Mouse (Mus musculus): ENCODE data around the gene Hoxb5. TPM values are rescaled to one million over a fixed set of nuclear protein-coding genes. Genes with fewer than 3 reads are reported as not detected.

Gene Hoxb5
- polyA plus RNA-seq, 1 experiment from 2014 or later, result 0.14 TPM

DNA sequence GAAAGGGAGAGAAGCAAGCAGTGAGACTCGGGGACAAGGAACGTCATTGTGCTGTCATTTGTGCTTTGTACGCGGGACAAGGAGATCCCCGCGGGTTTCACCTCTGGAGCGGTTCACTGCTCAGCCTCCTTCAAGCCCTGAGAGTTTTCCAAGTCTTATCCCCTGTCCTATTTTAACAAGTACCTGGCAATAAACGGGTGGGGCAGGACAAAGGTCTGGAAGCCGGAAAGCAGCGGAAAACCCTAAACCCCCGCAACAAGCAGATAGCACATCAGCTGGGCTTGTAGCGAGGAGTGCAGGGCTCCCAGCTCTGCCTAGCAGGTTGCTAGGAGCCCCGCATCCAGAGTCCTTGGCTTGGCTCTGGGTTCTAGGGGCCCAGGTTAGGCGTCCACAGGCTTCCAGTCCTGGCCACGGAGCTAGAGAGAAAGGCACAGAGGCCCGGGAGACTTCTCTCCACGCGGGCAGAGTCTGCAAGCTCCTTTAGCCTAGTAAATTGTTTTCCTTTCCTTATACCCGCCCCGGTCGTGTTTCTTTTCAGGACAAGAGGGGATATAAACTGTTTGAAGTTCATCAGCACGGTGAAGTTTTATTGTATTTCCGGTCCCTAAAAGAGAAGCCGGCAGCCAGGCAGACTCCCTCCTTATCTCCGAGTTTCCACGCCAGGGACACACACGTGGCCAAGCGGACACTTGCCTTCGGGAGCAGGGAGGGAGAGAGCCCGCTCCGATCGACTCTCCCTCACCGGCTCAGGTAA, 39.3 kb upstream of the Hoxb5 start:
- WGBS, result under 1% methylated on average over 33 of the region's 33 CpGs

DNA sequence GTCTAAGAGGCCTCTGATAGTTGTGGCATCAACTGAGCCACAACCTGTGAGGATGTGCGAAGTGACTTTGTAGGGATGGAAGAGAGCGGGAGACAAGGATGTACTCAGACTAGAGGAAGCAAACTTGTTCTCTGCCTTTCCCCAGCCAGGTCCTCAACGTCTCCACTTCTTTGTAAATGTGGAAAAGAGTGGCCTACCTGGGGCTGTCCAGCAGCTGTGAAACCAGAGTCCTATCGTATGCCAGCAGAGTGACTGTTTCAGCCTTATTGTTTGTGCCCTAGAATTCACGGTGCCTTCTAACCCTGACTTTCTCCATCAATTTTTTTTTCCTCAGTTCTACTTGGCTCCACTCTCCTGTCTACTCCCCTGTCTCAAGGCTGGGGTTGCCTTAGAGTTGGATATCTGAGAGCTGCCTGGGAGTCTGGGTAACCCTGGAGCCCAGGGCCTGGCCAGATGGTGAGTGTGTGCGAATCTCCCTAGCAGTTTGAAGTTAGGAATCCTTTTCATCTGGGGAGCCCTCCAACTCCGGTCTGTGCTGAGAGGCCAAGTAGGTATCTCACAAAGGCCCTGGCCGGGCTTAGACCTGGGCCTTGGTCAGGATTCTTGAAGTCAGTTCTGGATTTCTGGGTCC, 38.6 kb upstream of the Hoxb5 start:
- no peak overlapping the region for H3K9ac ChIP-seq
- H3K4me3 ChIP-seq, result no peak overlapping the region
- 5% methylated on average over 8 of the region's 8 CpGs for WGBS
- H3K36me3 ChIP-seq, result no peaks in the 10 kb centered on the region
- peaks cover 96% of the 10 kb centered on the region for H3K27me3 ChIP-seq (replicated peaks)
- H3K27ac ChIP-seq (ENCODE audit: poor library complexity, severe bottlenecking), result no peak overlapping the region
- H3K4me1 ChIP-seq (replicated peaks), result peaks cover 6% of the 10 kb centered on the region
- no peak overlapping the region for H3K4me2 ChIP-seq
- ATAC-seq (ENCODE audit: insufficient number of reproducible peaks, low FRiP score), result no peak
- no peaks in the 10 kb centered on the region for H3K9me3 ChIP-seq (replicated peaks)

More for the DNA sequence above, 39.3 kb upstream of the Hoxb5 start:
- Histone ChIP-seq H3K9me3 (replicated peaks) (no peaks in the 10 kb centered on the region), H3K27me3 (replicated peaks) (peaks cover 96% of the 10 kb centered on the region), H3K4me3 (no peak overlapping the region), H3K4me2 (no peak overlapping the region), H3K9ac (no peak overlapping the region), H3K4me1 (replicated peaks) (peaks cover 6% of the 10 kb centered on the region), H3K36me3 (no peaks in the 10 kb centered on the region), H3K27ac (ENCODE audit: poor library complexity, severe bottlenecking) (no peak overlapping the region)
- no peak for ATAC-seq (ENCODE audit: insufficient number of reproducible peaks, low FRiP score)

DNA sequence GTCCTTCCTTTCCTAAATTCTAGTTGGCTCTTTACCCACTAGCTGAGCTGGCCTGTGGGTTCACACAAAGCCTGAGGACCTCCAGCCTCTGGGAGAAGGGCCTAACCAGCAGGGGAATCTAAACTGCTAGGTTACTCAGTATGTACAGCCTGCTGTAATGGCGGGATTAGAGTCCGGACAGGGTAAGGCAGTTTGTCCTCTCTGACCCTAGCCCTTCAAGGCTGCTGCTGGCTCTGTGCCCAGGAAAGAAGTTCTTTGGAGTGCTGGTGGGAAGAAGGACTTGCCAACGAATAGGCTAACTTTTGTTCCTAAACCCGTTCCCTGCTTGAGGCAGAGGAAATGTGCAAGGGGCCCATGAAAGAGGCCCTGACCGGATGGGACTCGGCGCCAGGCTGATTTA, 37.2 kb upstream of the Hoxb5 start:
- no peak for ATAC-seq (ENCODE audit: insufficient number of reproducible peaks, low FRiP score)
- Histone ChIP-seq H3K9ac (no peak overlapping the region), H3K36me3 (no peaks in the 10 kb centered on the region), H3K27ac (ENCODE audit: poor library complexity, severe bottlenecking) (no peak overlapping the region), H3K9me3 (replicated peaks) (no peaks in the 10 kb centered on the region), H3K27me3 (replicated peaks) (peaks cover 96% of the 10 kb centered on the region), H3K4me2 (no peak overlapping the region), H3K4me1 (replicated peaks) (peaks cover 7% of the 10 kb centered on the region), H3K4me3 (no peak overlapping the region)
- 2% methylated on average over 7 of the region's 7 CpGs for WGBS

DNA sequence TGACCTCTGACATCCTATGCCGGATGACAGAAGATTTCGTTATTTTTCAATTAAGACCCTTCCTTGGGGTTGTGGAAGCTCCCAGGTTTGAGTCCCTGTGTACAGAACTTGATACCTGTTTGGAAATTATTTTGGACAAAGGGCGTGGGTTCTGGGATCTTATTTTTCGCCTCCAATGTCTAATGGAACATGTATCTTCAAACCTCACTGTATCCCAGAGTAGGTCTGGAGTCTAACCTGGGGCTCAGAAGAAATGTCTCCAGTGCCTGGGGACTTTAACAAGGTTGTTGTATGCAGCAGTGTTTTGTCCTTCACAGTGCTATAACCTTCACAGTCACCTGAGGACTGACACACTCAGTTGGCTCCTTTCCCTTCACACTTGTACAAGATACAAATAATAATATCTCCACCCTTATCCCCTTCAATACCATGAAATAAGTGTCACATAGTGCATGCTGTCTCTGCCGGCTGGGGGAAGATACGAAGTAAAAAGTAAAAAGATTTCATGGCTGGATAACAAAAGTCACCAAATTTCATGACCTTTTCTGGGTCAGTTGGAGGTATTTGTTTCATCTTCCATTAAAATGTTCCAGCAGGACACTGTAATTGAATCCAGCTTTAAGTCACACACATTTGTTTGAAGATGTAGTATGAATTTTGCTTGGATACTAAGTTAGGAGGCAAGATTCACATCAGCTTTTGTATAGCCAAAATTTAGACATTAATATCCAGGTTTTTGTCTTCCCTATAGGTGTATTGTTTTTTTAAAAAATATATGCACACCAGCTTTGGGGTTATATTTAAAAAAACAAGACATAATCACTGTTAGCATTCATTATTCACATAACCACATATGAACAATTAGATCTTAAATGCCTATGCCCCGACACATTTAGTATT, 35.9 kb upstream of the Hoxb5 start:
- no peak overlapping the region for H3K9ac ChIP-seq
- H3K27me3 ChIP-seq (replicated peaks), result peaks cover 96% of the 10 kb centered on the region
- H3K4me1 ChIP-seq (replicated peaks), result peaks cover 19% of the 10 kb centered on the region
- H3K27ac ChIP-seq (ENCODE audit: poor library complexity, severe bottlenecking), result no peak overlapping the region
- H3K9me3 ChIP-seq (replicated peaks), result no peaks in the 10 kb centered on the region
- no peak overlapping the region for H3K4me2 ChIP-seq
- WGBS, result 19% methylated on average over 7 of the region's 7 CpGs
- ATAC-seq (ENCODE audit: insufficient number of reproducible peaks, low FRiP score), result no peak
- H3K4me3 ChIP-seq, result no peak overlapping the region
- H3K36me3 ChIP-seq, result no peaks in the 10 kb centered on the region

DNA sequence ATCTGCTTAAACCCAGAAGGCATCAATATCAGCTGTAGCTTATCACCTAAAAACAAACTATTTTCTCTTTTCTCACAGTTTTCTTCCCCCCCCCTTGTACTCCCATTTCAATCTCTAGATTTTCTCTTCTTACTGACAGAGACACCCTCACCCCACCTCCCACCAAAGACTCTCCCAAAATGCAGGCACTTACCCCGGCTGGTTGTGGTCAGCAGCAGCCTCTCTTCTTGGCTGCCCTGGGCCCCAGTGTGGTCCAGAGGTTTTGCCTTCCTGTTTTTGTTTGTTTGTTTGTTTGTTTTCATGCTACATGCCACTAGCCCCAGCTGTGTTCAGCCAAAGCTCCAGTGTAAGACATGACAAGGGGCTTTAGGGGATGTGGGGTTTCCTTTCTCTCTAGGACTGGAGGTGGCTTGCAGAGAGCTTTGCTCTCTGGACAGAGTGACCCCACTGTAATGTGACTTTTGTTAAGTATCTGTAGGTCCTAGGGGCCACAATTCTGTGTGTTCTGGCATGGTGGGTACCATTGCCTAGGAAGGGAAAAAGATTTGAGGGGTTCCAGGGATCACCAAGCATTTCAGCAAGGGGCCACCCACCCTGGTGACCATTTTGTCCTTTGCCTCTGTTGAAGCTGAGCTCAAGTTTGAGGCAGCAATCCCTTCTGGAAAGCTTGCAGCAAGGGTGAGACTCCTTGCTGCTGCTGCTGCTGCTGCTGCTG, 34.9 kb upstream of the Hoxb5 start:
- Histone ChIP-seq H3K9me3 (replicated peaks) (no peaks in the 10 kb centered on the region), H3K36me3 (no peaks in the 10 kb centered on the region), H3K27ac (ENCODE audit: poor library complexity, severe bottlenecking) (no peak overlapping the region), H3K4me2 (no peak overlapping the region), H3K4me3 (no peak overlapping the region), H3K9ac (no peak overlapping the region), H3K27me3 (replicated peaks) (peaks cover 96% of the 10 kb centered on the region), H3K4me1 (replicated peaks) (peaks cover 23% of the 10 kb centered on the region)
- WGBS, result 4% methylated on average over 1 of the region's 1 CpGs
- ATAC-seq (ENCODE audit: insufficient number of reproducible peaks, low FRiP score), result no peak

DNA sequence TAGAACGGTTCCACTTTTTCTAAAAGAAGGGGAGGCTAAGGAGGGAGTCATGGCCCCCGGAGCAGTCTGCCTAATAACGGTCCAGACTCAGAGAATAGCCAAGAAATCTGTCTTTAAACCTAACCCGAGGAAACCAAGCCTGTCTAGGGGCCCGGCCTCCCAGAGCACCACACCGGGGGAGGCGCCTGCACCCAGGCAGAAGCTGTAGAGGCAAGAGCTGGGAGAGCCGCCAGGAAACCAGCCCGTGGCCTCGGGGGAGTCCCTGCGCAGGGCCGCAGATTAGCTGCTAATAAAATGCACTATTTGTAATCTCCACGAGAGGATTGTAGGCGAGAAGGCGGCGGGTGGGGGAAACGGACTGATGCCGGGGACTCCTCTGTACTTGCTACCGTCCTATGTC, 33.3 kb upstream of the Hoxb5 start:
- H3K4me2 ChIP-seq, result no peak overlapping the region
- no peak overlapping the region for H3K27ac ChIP-seq (ENCODE audit: poor library complexity, severe bottlenecking)
- H3K9ac ChIP-seq, result no peak overlapping the region
- peaks cover 96% of the 10 kb centered on the region for H3K27me3 ChIP-seq (replicated peaks)
- no peaks in the 10 kb centered on the region for H3K9me3 ChIP-seq (replicated peaks)
- H3K36me3 ChIP-seq, result no peaks in the 10 kb centered on the region
- no peak for ATAC-seq (ENCODE audit: insufficient number of reproducible peaks, low FRiP score)
- no peak overlapping the region for H3K4me3 ChIP-seq
- 2% methylated on average over 19 of the region's 19 CpGs for WGBS
- peaks cover 23% of the 10 kb centered on the region for H3K4me1 ChIP-seq (replicated peaks)

DNA sequence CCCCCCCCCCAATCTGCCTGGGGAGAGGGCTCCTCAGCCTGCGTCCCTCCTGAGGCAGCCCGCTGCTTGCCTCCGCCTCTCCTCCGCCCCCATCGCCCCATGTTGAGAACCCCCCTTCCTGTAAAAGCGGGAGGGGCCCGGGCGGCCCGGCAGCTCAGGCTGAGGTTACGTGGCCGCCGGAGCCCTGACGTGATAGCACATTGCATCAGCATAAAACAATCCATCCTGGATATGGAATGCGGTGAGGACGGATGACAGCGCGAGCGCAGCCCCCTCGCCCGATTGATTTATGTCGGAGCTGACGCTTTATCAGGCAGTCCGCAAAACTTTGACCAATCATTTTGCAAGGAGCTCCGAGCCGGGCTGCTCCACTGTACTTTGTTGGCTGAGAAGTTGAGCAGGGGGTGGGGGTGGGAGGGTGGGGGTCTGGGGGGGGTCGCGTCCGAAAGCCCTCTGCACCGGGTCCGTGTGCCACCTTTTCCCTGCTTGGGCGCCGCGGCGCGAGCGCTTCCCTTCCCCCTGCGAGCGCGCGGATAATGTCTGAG, 32.1 kb upstream of the Hoxb5 start, which contains the start of gene Hoxb9:
TSS of gene Hoxb9 (plus strand) at position 462 of the 545 bp plus-strand sequence.
- peak within 1 kb of the TSS; percentile 29 for H3K4me3 ChIP-seq
- no peak for ATAC-seq (ENCODE audit: insufficient number of reproducible peaks, low FRiP score)
- no peaks in the 10 kb centered on the region for H3K36me3 ChIP-seq
- H3K27ac ChIP-seq (ENCODE audit: poor library complexity, severe bottlenecking), result no peak within 1 kb of the TSS
- H3K9ac ChIP-seq, result no peak within 1 kb of the TSS
- H3K4me1 ChIP-seq (replicated peaks), result peaks cover 19% of the 10 kb centered on the region
- H3K9me3 ChIP-seq (replicated peaks), result no peaks in the 10 kb centered on the region
- H3K4me2 ChIP-seq, result peak within 1 kb of the TSS; percentile 51
- under 1% methylated on average over 40 of the region's 40 CpGs for WGBS
- H3K27me3 ChIP-seq (replicated peaks), result peaks cover 96% of the 10 kb centered on the region

DNA sequence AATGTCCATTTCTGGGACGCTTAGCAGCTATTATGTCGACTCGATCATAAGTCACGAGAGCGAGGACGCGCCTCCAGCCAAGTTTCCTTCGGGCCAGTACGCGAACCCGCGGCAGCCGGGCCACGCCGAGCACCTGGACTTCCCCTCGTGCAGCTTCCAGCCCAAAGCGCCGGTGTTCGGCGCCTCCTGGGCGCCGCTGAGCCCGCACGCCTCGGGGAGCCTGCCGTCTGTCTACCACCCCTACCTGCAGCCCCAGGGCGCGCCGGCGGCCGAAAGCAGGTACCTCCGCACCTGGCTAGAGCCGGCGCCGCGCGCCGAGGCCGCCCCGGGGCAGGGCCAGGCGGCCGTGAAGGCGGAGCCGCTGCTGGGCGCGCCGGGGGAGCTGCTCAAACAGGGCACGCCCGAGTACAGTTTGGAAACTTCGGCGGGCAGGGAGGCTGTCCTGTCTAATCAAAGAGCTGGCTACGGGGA, 31.6 kb upstream of the Hoxb5 start:
- Histone ChIP-seq H3K9ac (no peak overlapping the region), H3K27ac (ENCODE audit: poor library complexity, severe bottlenecking) (no peak overlapping the region), H3K27me3 (replicated peaks) (peaks cover 96% of the 10 kb centered on the region), H3K4me3 (peak overlapping the region; percentile 24), H3K4me1 (replicated peaks) (peaks cover 19% of the 10 kb centered on the region), H3K36me3 (no peaks in the 10 kb centered on the region), H3K4me2 (peak overlapping the region; percentile 43), H3K9me3 (replicated peaks) (no peaks in the 10 kb centered on the region)
- WGBS, result under 1% methylated on average over 52 of the region's 52 CpGs
- no peak for ATAC-seq (ENCODE audit: insufficient number of reproducible peaks, low FRiP score)

DNA sequence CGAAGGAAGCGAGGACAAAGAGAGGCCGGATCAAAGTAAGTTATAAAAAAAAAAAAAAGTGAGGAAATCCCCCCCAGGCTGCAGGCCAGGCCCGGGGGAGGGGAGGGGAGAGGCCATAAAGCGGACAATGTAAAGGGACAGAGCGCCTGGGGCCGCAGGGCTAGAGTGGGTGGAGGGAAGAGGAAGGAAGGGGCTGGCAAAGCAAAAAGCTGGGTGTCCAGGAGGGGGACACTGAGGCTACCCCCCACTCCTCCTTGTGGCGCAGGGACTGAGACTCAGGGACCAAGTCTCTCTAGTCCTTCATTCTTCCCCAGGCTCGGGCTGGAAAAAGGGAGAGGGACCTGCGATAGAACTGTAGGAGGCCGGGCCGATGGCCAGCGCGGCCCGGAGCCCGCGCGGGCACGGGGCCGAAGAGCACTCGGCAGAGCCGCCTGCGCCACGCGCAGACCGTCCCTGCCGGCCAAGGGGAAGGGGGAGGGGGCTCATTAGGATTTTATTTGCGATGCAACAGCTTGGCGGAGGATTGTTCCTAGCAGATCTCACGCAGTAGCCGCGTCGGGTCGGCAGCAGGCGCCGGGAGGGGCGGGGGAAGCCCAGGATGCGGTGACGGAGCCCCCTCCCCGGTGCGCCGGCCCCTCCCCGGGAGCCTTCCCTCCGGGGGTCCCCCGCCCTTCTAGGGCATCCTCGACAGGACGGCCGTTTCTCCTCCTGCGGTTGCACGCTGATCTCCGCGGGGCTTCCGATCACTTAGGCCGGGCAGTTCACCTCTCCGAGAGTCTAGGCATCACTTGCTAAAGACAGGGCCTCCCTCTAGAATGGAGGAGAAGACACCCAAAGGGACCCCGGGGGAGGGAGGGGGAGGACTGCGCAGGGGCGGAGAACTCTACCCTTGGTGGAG, 30.9 kb upstream of the Hoxb5 start:
- H3K4me3 ChIP-seq, result peak overlapping the region; percentile 29
- WGBS, result 1% methylated on average over 58 of the region's 58 CpGs
- peak overlapping the region; percentile 51 for H3K4me2 ChIP-seq
- H3K4me1 ChIP-seq (replicated peaks), result peaks cover 19% of the 10 kb centered on the region
- no peak overlapping the region for H3K27ac ChIP-seq (ENCODE audit: poor library complexity, severe bottlenecking)
- peaks cover 96% of the 10 kb centered on the region for H3K27me3 ChIP-seq (replicated peaks)
- H3K9ac ChIP-seq, result no peak overlapping the region
- H3K36me3 ChIP-seq, result no peaks in the 10 kb centered on the region
- ATAC-seq (ENCODE audit: insufficient number of reproducible peaks, low FRiP score), result 0 out of 2 replicates have a peak, but pooled peaks have one; percentile 39
- H3K9me3 ChIP-seq (replicated peaks), result no peaks in the 10 kb centered on the region

DNA sequence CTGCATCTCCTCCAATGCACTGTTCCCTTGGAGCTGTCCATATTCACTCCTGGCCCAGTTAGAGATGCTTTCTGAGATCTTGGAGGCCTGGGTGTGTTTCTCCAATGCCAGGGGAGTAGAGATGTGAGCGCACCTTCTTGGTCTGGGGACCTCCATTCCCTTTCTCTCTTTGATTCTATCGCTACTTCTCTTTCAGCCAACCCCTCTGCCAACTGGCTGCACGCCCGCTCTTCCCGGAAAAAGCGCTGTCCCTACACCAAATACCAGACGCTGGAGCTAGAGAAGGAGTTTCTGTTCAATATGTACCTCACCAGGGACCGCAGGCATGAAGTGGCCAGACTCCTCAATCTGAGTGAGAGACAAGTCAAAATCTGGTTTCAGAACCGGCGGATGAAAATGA, 28.7 kb upstream of the Hoxb5 start:
- Histone ChIP-seq H3K9me3 (replicated peaks) (no peaks in the 10 kb centered on the region), H3K27ac (ENCODE audit: poor library complexity, severe bottlenecking) (no peak overlapping the region), H3K36me3 (no peaks in the 10 kb centered on the region), H3K4me2 (no peak overlapping the region), H3K9ac (no peak overlapping the region), H3K4me3 (no peak overlapping the region), H3K27me3 (replicated peaks) (peaks cover 96% of the 10 kb centered on the region), H3K4me1 (replicated peaks) (peaks cover 19% of the 10 kb centered on the region)
- 8% methylated on average over 10 of the region's 10 CpGs for WGBS
- ATAC-seq (ENCODE audit: insufficient number of reproducible peaks, low FRiP score), result no peak

All from heart, embryonic 12.5 days (tissue).